Mouse (Mus musculus) layer of hippocampus, adult 2 months (tissue): ENCODE measurements around the gene Ccdc158. TPM values are rescaled to one million over a fixed set of nuclear protein-coding genes. Genes with fewer than 3 reads are reported as not detected.
A peak's percentile ranks its signal among the peaks of the same experiment; 100 is the strongest.

Source experiments
- DNase-seq, 2 experiments: peaks; one replicate each; pipeline ENCODE4 v3.0.0; 2022; ENCODE audit warnings: low spot score in 2 of 2
- H3K27ac ChIP-seq: fragments of 200-600 bp; 2 replicates; pipeline ENCODE4 v1.8.1; 2022
- H3K4me3 ChIP-seq: fragments of 200-600 bp; 2 replicates; pipeline ENCODE4 v1.8.1; 2022; ENCODE audit warnings: mild to moderate bottlenecking
- CTCF ChIP-seq: fragments of 200-600 bp; conservative IDR thresholded peaks from 2 replicates; pipeline ENCODE4 v1.8.1; 2022; ENCODE audit warnings: antibody characterized with exemption, mild to moderate bottlenecking, moderate library complexity
- total RNA-seq, 2 experiments: library from RNA; stranded (reverse); gene quantifications; 2 replicates each; pipeline ENCODE4 v1.2.3; 2021

Gene Ccdc158
- total RNA-seq, 2 experiments from 2014 or later, result 0.42 to 0.82 TPM

DNA sequence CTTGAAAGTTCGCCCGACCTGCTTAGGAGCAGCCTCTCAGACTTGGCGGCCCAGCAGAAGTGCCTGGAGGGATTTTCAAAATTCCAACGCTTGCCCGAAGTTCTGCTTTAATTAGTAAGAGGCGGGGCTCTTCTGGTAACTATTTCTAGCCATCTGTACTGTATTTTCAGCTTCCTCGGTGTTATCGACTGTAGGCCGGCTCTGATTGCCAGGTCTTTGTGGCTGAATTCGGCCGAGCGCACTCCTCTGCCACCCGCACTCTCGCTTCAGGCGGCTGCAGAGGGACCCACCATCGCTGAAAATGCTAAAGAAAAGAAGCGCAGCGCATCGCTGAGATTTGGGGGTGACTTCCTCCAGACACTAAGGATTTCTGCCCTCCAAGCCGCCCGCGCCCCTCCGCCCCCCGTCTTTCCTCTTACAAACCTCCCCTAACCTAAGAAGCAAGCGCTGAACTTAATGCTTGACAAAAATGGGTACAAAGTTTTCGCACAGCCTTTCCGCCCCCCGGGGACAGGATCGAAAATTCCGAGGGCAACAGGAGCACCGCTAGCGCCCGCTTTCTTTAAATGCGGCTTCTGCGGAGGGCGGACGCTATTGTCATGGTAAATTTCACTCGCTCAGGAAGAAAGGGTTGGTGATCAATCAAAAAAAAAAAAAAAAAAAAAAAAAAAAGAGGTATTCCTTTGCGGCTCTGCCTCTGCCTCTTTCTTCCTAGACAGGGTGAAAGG lies 7.7 kb upstream of the Ccdc158 start:
- no peak overlapping the region; the same call in 1 of the 2 replicates for H3K27ac ChIP-seq
- DNase-seq, result no peak
- peak overlapping the region; percentile 57 for H3K4me3 ChIP-seq
- no peak for TF ChIP-seq CTCF

DNA sequence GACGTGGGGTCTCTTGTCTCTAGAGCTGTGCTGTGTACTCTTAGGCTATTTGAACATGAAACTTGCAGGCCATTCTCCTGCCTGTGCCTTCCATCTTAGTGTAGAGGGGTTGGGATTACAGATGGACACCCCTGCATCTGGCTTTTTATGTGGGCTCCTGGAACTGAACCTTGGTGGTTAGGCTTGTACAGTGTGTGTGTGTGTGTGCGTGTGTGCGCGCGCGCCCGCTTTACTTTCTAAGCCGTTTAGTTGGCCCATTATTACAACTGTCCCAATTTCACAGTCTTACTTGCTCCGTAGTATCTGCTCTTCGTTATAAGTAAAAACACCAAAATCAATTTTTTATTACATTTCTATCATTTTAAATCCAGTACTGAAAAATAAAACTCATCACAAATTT lies 6.8 kb upstream of the Ccdc158 start:
- Histone ChIP-seq H3K4me3 (no peak overlapping the region), H3K27ac (no peak overlapping the region)
- no peak for TF ChIP-seq CTCF
- no peak for DNase-seq

DNA sequence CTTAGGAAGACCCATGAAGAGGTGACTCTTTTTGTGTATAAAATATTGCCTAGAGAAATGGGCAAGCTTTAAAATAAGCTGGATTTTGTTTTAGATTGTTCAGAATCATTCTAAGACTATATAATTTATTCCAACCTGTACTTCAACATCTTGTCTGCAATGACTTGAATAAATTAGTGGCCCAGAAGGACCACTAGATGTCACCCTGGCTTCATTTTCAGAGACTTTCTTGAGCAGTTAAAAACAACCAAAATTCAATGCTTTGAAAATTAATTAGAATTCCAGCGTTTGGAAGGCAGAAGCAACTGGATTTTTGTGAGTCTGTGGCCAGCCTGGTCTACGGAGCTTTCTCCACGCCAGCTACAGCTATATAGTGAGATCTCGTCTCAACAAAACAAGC lies 4.4 kb upstream of the Ccdc158 start:
- Histone ChIP-seq H3K4me3 (no peak overlapping the region), H3K27ac (no peak overlapping the region)
- DNase-seq, result peak; percentile 52 to 63
- peak; percentile 87 for TF ChIP-seq CTCF

DNA sequence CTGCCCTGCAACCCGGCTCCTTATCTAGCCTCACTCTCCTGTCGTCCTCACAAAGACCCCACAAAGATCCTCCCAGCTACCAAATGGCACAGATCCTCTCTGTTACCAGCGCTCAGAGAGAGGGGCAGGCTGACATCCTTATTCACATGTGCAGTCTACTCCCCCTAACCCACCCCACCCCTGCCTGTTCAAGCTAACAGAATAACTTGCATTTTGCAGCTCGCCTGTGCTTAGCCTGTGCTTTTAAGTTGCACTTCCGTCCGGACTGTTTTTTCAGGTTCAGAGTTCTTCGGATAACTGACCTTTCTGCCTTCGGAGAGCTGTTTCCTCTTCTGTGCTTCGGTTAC lies 476 bp upstream of the Ccdc158 start:
- H3K4me3 ChIP-seq, result peak overlapping the region; percentile 51
- DNase-seq, result no peak
- no peak overlapping the region for H3K27ac ChIP-seq
- no peak for TF ChIP-seq CTCF

DNA sequence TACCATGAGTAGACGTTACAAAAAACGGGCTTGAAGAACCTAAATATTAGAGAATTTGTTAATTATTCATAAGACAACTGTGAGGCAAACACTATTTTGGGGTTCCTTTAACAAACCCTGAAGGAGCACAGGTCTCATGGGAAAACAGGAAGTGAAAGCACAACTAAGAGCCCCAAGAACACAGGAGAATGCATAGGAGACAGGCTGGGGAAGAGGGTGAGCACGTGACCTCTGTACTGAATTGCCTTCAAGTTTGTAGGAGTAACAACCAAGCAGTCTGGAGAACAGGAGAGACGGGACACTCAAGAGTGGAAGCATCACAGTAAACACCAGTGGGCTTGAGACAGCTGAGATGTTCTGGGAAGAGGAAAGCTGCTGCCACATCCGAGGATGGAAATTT lies 8.2 kb downstream of the Ccdc158 start:
- no peak for TF ChIP-seq CTCF
- Histone ChIP-seq H3K4me3 (no peak overlapping the region), H3K27ac (no peak overlapping the region)
- DNase-seq, result no peak

DNA sequence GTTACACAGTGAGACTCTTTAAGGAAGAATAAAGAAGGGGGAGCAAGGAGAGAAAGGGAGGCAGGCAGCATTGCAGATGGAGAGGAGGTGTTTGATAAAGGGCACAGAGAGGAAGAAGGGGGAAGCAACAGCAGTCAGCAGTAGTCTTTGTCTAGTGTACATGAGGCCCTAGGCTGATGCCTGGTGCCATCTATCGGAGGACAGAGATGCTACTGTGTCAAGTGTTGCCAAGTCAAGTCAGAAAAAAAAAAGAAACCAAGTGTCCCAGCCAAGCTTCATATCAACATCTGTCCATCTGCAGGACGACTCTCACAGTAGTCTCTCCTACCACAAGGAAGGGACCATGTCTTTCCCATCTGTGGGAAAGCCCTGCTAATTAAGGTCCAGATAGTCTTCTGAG lies 10.8 kb downstream of the Ccdc158 start:
- 0 out of 2 replicates have a peak, but pooled peaks have one; percentile 13 for TF ChIP-seq CTCF

DNA sequence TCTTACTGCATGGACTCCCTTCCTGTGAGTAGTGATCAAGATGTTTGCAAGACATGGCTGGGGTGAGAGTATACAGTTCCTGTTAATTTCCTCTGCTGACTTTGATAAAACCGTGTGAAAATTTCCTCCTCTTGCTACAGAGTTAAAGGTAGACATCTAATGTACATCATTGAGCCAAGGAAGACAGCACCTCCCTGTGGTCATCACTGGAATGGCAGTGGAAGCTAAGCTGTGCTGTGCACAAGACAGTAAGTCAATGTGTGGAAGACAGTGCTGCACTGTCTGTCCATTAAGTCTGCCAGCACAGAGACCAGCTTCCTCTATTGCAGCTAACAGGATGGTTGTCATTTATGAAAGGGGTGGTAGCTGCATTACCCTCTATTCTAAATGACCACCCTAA lies 18.8 kb downstream of the Ccdc158 start:
- peak; percentile 97 for TF ChIP-seq CTCF
- no peak overlapping the region for H3K27ac ChIP-seq
- peak; percentile 61 to 80 for DNase-seq
- H3K4me3 ChIP-seq, result no peak overlapping the region

More for the DNA sequence above, 10.8 kb downstream of the Ccdc158 start:
- Histone ChIP-seq H3K4me3 (no peak overlapping the region), H3K27ac (no peak overlapping the region)
- no peak for DNase-seq

DNA sequence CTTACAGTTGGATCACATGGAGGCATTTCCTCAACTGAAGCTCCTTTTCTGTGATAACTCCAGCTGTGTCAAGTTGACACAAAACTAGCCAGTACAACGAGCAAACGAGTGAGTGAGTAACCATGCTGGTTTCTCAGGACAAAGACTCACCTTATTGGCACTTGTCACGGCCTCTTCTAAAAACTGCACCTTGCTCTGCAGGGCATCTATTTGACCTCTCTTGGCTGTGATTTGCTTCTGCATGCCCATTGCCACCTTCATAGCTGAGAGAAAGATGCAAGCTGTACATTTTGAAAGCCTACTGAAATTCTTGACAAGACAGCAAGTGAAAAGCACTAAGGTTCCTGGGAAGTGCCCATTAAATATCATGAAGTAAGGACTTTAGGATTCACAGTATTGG lies 34.2 kb downstream of the Ccdc158 start:
- Histone ChIP-seq H3K4me3 (no peak overlapping the region), H3K27ac (no peak overlapping the region)
- no peak for DNase-seq
- TF ChIP-seq CTCF, result no peak

DNA sequence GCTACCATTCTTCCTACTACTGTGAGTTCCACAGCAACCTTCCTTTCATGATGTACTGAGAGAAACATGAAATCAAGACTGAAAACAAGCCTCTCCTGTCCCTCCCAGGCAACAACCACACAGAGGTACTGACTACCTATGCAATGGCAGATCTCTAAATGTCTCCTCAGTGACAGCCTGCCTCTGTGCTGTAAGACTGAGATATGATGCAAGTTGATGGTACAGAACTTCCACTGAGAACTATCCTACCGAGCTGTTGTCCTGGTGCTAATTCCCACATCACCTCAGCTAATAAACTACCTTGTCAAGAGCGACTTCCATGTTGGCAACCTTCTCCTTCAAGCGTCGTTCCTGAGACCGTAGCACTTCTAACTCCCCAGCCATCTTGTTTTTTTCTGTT lies 39.2 kb downstream of the Ccdc158 start:
- H3K4me3 ChIP-seq, result no peak overlapping the region
- TF ChIP-seq CTCF, result no peak
- no peak for DNase-seq
- H3K27ac ChIP-seq, result no peak overlapping the region

DNA sequence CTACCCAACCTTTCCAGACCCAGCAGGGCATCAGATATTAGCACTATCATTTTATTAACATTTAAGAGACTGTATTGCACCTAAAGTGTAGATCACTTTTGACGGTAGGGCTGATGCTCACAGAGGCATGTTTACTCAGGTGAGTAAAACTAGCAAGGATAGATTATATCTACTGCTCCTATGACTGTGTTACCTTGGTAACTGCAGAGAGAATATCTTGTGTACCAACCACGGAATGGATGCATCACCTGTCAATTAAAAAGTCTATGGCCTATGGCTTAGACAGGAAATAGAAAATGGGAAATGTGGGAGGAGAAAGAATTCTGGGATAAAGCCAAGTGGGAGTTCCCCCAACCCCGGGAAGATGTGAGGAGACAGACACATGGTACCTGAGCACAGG lies 40.2 kb downstream of the Ccdc158 start:
- no peak for TF ChIP-seq CTCF
- H3K27ac ChIP-seq, result no peak overlapping the region
- DNase-seq, result no peak
- no peak overlapping the region for H3K4me3 ChIP-seq

DNA sequence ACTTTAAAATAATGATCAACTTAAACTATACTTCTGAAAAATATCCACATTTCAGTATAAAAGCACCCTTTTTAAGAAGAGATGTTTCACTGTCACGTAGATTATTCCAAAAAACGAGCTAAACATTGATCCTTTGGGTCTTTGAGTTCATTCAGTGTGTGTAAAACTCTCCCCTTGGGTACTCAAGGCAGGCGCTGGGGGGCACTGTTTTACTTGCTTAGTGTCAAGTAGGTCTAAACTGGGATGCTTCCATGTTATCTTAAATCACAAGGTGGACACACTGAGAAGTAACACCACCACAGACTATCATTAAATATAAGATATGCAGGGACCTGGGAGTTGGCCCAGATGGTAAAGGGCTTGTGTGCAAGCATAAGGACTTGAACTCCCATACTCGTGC lies 41.5 kb downstream of the Ccdc158 start:
- no peak overlapping the region for H3K4me3 ChIP-seq
- no peak for DNase-seq
- peak; percentile 43 for TF ChIP-seq CTCF

DNA sequence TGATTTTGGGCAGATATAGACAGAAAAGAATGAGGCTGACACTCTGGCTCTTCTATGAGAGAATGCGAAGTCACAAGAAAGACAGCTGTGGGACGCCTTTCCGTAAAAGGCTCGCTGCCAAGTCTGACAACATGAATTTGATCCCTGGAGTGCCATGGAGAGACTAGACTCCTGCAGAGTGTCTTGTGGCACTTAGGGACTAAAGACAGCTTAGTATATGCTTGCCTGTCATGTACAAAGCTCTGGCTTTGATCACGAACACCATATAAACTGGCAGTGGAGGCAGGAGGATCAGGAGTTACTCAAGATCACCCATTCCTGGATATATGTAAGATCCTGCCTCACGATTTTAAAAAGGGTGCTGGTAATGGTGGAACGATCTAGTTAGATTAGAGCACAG lies 47.2 kb downstream of the Ccdc158 start:
- Histone ChIP-seq H3K4me3 (no peak overlapping the region), H3K27ac (no peak overlapping the region)
- no peak for DNase-seq
- TF ChIP-seq CTCF, result no peak

More for the DNA sequence above, 41.5 kb downstream of the Ccdc158 start:
- no peak overlapping the region for H3K27ac ChIP-seq

DNA sequence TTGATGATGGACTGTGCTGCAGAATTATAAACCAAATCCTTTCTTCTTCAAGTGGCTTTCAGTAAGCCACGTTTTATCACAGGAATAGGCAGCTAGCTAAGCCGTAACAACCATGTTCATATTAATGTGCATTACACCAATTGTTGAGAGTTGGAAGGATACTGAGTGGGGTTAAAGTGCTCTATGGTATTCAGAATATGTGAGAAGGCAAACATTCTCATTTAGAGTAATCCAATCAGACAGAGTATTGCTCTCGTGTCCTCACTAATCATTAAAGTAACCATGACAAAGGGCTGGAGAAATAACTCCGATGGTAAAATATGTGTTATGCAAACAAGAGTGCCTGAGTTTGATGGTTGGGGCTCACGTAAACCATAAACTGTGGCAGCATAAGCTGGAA lies 53.2 kb downstream of the Ccdc158 start:
- DNase-seq, result no peak
- no peak overlapping the region for H3K27ac ChIP-seq
- no peak for TF ChIP-seq CTCF
- no peak overlapping the region for H3K4me3 ChIP-seq

DNA sequence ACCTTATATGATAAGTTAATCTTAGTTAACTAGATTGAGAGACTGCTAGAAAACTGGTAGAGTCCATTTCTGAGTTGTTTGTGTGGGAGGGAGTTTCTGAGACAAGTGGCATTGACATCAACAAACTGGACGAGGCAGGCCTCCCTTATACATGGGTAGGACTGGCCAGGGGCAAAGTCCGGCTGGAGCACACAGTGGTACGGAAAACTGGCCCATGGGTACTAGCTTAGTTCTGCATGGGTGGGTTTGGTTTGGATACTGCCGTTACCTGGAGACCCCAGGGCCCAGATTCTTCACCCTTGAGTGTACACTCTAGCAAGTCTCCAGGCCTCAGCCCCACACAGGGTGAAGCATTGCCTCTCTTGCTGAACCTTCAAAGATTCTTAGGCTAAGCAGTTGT lies 62.3 kb downstream of the Ccdc158 start:
- no peak for DNase-seq
- Histone ChIP-seq H3K27ac (no peak overlapping the region), H3K4me3 (no peak overlapping the region)
- TF ChIP-seq CTCF, result no peak
